Mouse (Mus musculus): ENCODE results near the gene Lrguk.

- TF ChIP-seq POLR2A (IDR thresholded peaks at IDR 0.05; ENCODE audit: borderline replicate concordance, extremely low read depth, insufficient read depth, insufficient read length, poor library complexity, severe bottlenecking) (no peak), CTCF (IDR thresholded peaks at IDR 0.05; ENCODE audit: borderline replicate concordance, extremely low read depth, insufficient read depth, insufficient read length) (no peak)
These were observed 126.0 kb downstream of the Lrguk start for GRCm38 (mm10) chr6:34155137-34155804.
